ENCODE assay signal across 8 mouse cellular contexts in the genomic region with DNA sequence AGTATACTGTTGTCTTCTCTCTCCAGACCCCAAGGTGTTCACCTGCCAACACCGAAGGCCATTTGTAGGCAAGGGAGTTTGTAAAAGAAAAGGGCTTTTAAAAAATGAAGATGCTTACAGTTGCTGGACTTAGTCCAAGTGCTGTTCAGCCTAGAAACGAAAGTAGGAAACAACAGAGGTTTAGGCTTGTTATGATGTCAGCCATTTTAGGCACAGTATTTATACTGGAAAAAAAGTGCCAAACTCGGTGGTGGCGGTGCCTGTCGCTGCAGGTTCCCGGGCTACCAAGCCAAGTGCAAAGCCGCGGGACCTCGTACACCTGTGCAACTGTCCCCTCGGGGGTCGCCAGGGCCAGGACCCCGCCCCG. TPM values are rescaled to one million over a fixed set of nuclear protein-coding genes. Genes with fewer than 3 reads are reported as not detected.
DNase-seq lines count a peak whose midpoint lies in the region; ATAC-seq lines count a peak whose summit lies in the region.

No protein-coding gene starts in this region.

- H3K9me3 ChIP-seq in embryonic facial prominence, embryonic 13.5 days: no peaks in the 10 kb centered on the region
- no peaks in the 10 kb centered on the region for H3K9me3 ChIP-seq in intestine, embryonic 14.5 days (ENCODE audit: control insufficient read depth, low read length)

- peak overlapping the region; percentile 99 for H3K9ac ChIP-seq in embryonic facial prominence, embryonic 13.5 days
- H3K9ac ChIP-seq in intestine, embryonic 14.5 days (ENCODE audit: low read length): peak overlapping the region; percentile 98

- peaks cover 14% of the 10 kb centered on the region for H3K36me3 ChIP-seq in embryonic facial prominence, embryonic 13.5 days
- H3K36me3 ChIP-seq in intestine, embryonic 14.5 days (ENCODE audit: control insufficient read depth, insufficient read depth, low read length): peaks cover 10% of the 10 kb centered on the region

- no peaks in the 10 kb centered on the region for H3K27me3 ChIP-seq in embryonic facial prominence, embryonic 13.5 days
- no peaks in the 10 kb centered on the region for H3K27me3 ChIP-seq in intestine, embryonic 14.5 days (replicated peaks; ENCODE audit: control insufficient read depth, insufficient read depth, low read length)

- WGBS in embryonic facial prominence, embryonic 13.5 days: 2% methylated on average over 13 of the region's 13 CpGs
- 0% methylated on average over 13 of the region's 13 CpGs for WGBS in intestine, embryonic 14.5 days

- intact Hi-C loops in heart, postnatal 36 days (cut with DNase I): loop anchor here (2.0 kb wide), 2 partner anchors 58 to 90 kb away; no protein-coding TSS in a partner anchor

- DNase-seq in heart, adult 18-20 months: peak; percentile 54 to 74
- no peak for DNase-seq in heart, postnatal 36 days
- no peak for DNase-seq in intestine, embryonic 14.5 days (ENCODE audit: low spot score)
- DNase-seq in adrenal gland, adult 2 months: no peak
- no peak for DNase-seq in left cerebral cortex, adult 11 months (ENCODE audit: low spot score)

- ATAC-seq in CD4-positive, CD25-positive, alpha-beta regulatory T cell, adult 4 months: peak; percentile 65
- ATAC-seq in embryonic facial prominence, embryonic 13.5 days (ENCODE audit: insufficient number of reproducible peaks, insufficient read depth, low FRiP score, low TSS enrichment, low read depth): no peak
- ATAC-seq in intestine, embryonic 14.5 days (replicated peaks; ENCODE audit: low FRiP score, low TSS enrichment, low read depth): no peak
- ATAC-seq in megakaryocyte-erythroid progenitor cell, adult 5-6 weeks (replicated peaks; ENCODE audit: low FRiP score, low TSS enrichment, poor library complexity, severe bottlenecking): peak; percentile 16; the same call in 1 of the 2 replicates

- peak overlapping the region; percentile 96 for H3K4me3 ChIP-seq in embryonic facial prominence, embryonic 13.5 days
- H3K4me3 ChIP-seq in intestine, embryonic 14.5 days (ENCODE audit: low read depth, low read length): peak overlapping the region; percentile 92

- H3K27ac ChIP-seq in embryonic facial prominence, embryonic 13.5 days: peak overlapping the region; percentile 98
- peak overlapping the region; percentile 96 for H3K27ac ChIP-seq in intestine, embryonic 14.5 days (ENCODE audit: low read depth)

- peak overlapping the region; percentile 69 for H3K4me2 ChIP-seq in embryonic facial prominence, embryonic 13.5 days
- peak overlapping the region; percentile 83 for H3K4me2 ChIP-seq in intestine, embryonic 14.5 days (ENCODE audit: low read length)

- peaks cover 41% of the 10 kb centered on the region for H3K4me1 ChIP-seq in embryonic facial prominence, embryonic 13.5 days
- H3K4me1 ChIP-seq in intestine, embryonic 14.5 days (replicated peaks; ENCODE audit: control insufficient read depth, insufficient read depth, low read length): peaks cover 19% of the 10 kb centered on the region; the same call in 1 of the 2 replicates

RNA-seq across cellular contexts. Expression of a gene that starts 0.6 kb away (rescaled TPM):
- 100 to 1,000 TPM; 736 to 802 TPM for total RNA-seq in heart, adult 18-20 months (2021)
- 100 to 1,000 TPM; 753 to 767 TPM for total RNA-seq in heart, postnatal 36 days (2021)
- polyA plus RNA-seq in CD4-positive, CD25-positive, alpha-beta regulatory T cell, adult 4 months (2017; shearing (Covaris generic)): 1,000 to 10,000 TPM in 1 of 2 experiments, 100 to 1,000 TPM in 1; 926 to 1,094 TPM
- polyA plus RNA-seq in embryonic facial prominence, embryonic 13.5 days (2015; fragmentation: Nextera tagmentation; extraction: Ambion mirVana): 659 and 793 TPM in 2 replicates
- polyA plus RNA-seq in intestine, embryonic 14.5 days (2014; fragmentation: Nextera tagmentation; extraction: Ambion mirVana): 596 and 606 TPM in 2 replicates
- total RNA-seq in megakaryocyte-erythroid progenitor cell, adult 5-6 weeks (2014; fragmentation: Nextera tagmentation): 241 and 252 TPM in 2 replicates
- total RNA-seq in megakaryocyte-erythroid progenitor cell, adult 5-6 weeks (2017): 431 and 507 TPM in 2 replicates
- 1,000 to 10,000 TPM; 1,107 to 1,115 TPM for total RNA-seq in adrenal gland, adult 2 months (2021)
- polyA plus RNA-seq in adrenal gland, adult 2 months (2012; rRNA removed): 828 and 985 TPM in 2 replicates

RNA-seq across cellular contexts. Expression of a gene that starts 58.9 kb away (rescaled TPM):
- 10 to 100 TPM; 17.9 to 23.6 TPM for total RNA-seq in heart, adult 18-20 months (2021)
- 10 to 100 TPM; 20.9 to 22.2 TPM for total RNA-seq in heart, postnatal 36 days (2021)
- polyA plus RNA-seq in CD4-positive, CD25-positive, alpha-beta regulatory T cell, adult 4 months (2017; shearing (Covaris generic)): 10 to 100 TPM; 10.0 to 85.9 TPM
- 19.1 and 27.9 TPM in 2 replicates for polyA plus RNA-seq in embryonic facial prominence, embryonic 13.5 days (2015; fragmentation: Nextera tagmentation; extraction: Ambion mirVana)
- polyA plus RNA-seq in intestine, embryonic 14.5 days (2014; fragmentation: Nextera tagmentation; extraction: Ambion mirVana): 18.0 and 21.8 TPM in 2 replicates
- 48.3 and 62.1 TPM in 2 replicates for total RNA-seq in megakaryocyte-erythroid progenitor cell, adult 5-6 weeks (2014; fragmentation: Nextera tagmentation)
- 28.6 and 29.6 TPM in 2 replicates for total RNA-seq in megakaryocyte-erythroid progenitor cell, adult 5-6 weeks (2017)
- total RNA-seq in adrenal gland, adult 2 months (2021): 10 to 100 TPM; 22.6 to 24.3 TPM
- 0.73 and 0.78 TPM in 2 replicates for polyA plus RNA-seq in adrenal gland, adult 2 months (2012; rRNA removed)

Comparison
In these comparisons a context has a peak if more than half of its experiments do, and no peak if none do; other contexts are left out.
1. DNase-seq: peak in heart, adult 18-20 months (2 of 2); none in heart, postnatal 36 days (0 of 2), intestine, embryonic 14.5 days (single experiment), adrenal gland, adult 2 months (single experiment) and left cerebral cortex, adult 11 months (single experiment).
2. ATAC-seq: peak in CD4-positive, CD25-positive, alpha-beta regulatory T cell, adult 4 months (single experiment) and megakaryocyte-erythroid progenitor cell, adult 5-6 weeks (single experiment); none in embryonic facial prominence, embryonic 13.5 days (single experiment) and intestine, embryonic 14.5 days (single experiment).